Mouse (Mus musculus): ENCODE measurements around the gene Mrps2. TPM values are rescaled to one million over a fixed set of nuclear protein-coding genes. Genes with fewer than 3 reads are reported as not detected.
A peak's percentile ranks its signal among the peaks of the same experiment; 100 is the strongest.

Gene Mrps2
- total and polyA plus RNA-seq, 3 experiments, result 30.5 to 71.4 (median 70.3) TPM

DNA sequence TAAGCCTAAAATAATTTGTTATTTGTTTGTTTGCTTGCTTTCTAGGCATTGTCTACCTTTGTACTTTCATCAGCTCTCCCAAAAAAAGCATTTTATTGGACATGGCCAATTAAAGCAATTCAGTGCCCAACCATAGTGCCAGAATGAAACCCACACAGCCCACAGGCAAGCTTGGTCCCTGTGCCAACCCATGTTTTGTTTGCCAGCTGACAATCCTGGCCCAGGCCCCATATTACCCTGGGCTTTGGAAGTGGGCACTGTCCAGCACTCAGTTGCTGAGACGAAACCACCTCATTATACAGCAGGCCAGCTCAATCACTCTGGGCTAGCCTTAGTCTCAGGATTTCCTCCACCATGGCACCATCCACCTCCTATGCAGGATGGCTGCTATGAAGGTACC, 11.2 kb upstream of the Mrps2 start:
- Histone ChIP-seq H3K79me2 (ENCODE audit: control insufficient read depth, insufficient read depth, low read length, poor library complexity) (no peaks in the 10 kb centered on the region), H3K9ac (ENCODE audit: control insufficient read depth, low read depth, low read length, poor library complexity, severe bottlenecking) (no peak overlapping the region), H3K27ac (ENCODE audit: control insufficient read depth, low read depth, low read length) (no peak overlapping the region), H3K4me1 (ENCODE audit: control insufficient read depth in 1 of 2, insufficient read depth in 2 of 2, low read length in 2 of 2) (no peaks in the 10 kb centered on the region), H3K27me3 (ENCODE audit: control insufficient read depth in 1 of 2, insufficient read depth in 2 of 2, low read length in 2 of 2) (peaks cover 2% of the 10 kb centered on the region in 2 experiments; a peak in 2 of 4 replicates), H3K9me3 (replicated peaks; ENCODE audit: insufficient read depth, low read length) (no peaks in the 10 kb centered on the region), H3K4me3 (ENCODE audit: control insufficient read depth in 1 of 2, insufficient read depth in 1 of 2, low read depth in 2 of 2, low read length in 2 of 2) (no peak overlapping the region), H3K36me3 (ENCODE audit: control insufficient read depth in 1 of 2, insufficient read depth in 2 of 2, low read length in 2 of 2) (no peaks in the 10 kb centered on the region)
- TF ChIP-seq BHLHE40 (IDR thresholded peaks at IDR 0.05; ENCODE audit: borderline replicate concordance, low read depth, low read length) (no peak), GATA1 (IDR thresholded peaks at IDR 0.05; ENCODE audit: low read depth, low read length) (no peak), UBTF (IDR thresholded peaks at IDR 0.05; ENCODE audit: borderline replicate concordance, insufficient read depth, low read depth, low read length) (no peak)
- DNase-seq (ENCODE audit: low read depth, low spot score), result no peak

DNA sequence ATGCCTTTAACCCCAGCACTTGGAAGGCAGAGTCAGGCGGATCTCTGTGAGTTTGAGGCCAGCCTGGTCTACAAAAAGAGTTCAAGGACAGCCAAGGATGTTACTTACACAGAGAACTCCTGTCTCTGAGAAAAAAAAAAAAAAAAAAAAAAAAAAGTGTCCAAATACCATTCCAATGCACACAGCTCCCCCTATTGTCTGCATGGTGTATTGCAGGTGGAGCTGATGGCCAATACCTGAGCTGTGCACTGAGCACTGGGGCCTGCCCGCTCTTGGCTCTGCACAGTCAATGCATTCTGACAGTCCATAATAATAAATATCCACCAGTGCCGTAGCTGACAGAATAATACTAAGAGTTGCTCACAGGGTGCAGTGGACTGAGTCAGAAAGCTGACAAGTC, 3.9 kb upstream of the Mrps2 start:
- peak; percentile 80 for DNase-seq (ENCODE audit: low read depth, low spot score)
- Histone ChIP-seq H3K4me1 (ENCODE audit: control insufficient read depth in 1 of 2, insufficient read depth in 2 of 2, low read length in 2 of 2) (peaks cover 3 to 9% of the 10 kb centered on the region in 2 experiments; a peak in 2 of 4 replicates), H3K4me3 (ENCODE audit: control insufficient read depth in 1 of 2, insufficient read depth in 1 of 2, low read depth in 2 of 2, low read length in 2 of 2) (no peak overlapping the region), H3K9me3 (replicated peaks; ENCODE audit: insufficient read depth, low read length) (no peaks in the 10 kb centered on the region), H3K36me3 (ENCODE audit: control insufficient read depth in 1 of 2, insufficient read depth in 2 of 2, low read length in 2 of 2) (peaks cover 0 to 2% of the 10 kb centered on the region in 2 experiments; a peak in 2 of 4 replicates), H3K27me3 (ENCODE audit: control insufficient read depth in 1 of 2, insufficient read depth in 2 of 2, low read length in 2 of 2) (peaks cover 0 to 2% of the 10 kb centered on the region in 2 experiments; a peak in 2 of 4 replicates), H3K79me2 (ENCODE audit: control insufficient read depth, insufficient read depth, low read length, poor library complexity) (peaks cover 10% of the 10 kb centered on the region), H3K9ac (ENCODE audit: control insufficient read depth, low read depth, low read length, poor library complexity, severe bottlenecking) (no peak overlapping the region), H3K27ac (ENCODE audit: control insufficient read depth, low read depth, low read length) (no peak overlapping the region)
- TF ChIP-seq USF2 (IDR thresholded peaks at IDR 0.05; ENCODE audit: borderline replicate concordance in 1 of 2, insufficient read depth in 1 of 2, low read depth in 1 of 2, low read length in 2 of 2) (no peak), RAD21 (IDR thresholded peaks at IDR 0.05; ENCODE audit: low read depth, low read length) (peak; percentile 67), MYC (IDR thresholded peaks at IDR 0.05; ENCODE audit: low read depth, low read length) (peak; percentile 35; the same call in 1 of the 2 replicates), MAZ (IDR thresholded peaks at IDR 0.05; ENCODE audit: low read depth, low read length) (no peak), MXI1 (IDR thresholded peaks at IDR 0.05; ENCODE audit: low read depth, low read length) (no peak), CTCF (IDR thresholded peaks at IDR 0.05 in 2 of 3, conservative IDR thresholded peaks at IDR 0.05 in 1 of 3; ENCODE audit: control insufficient read depth in 1 of 3, insufficient read depth in 1 of 3, low read depth in 2 of 3, low read length in 3 of 3, poor library complexity in 1 of 3, severe bottlenecking in 1 of 3) (peak; percentile 63 to 86 (median 79)), KAT2A (conservative IDR thresholded peaks at IDR 0.05; ENCODE audit: low read depth, low read length) (no peak), ZC3H11A (IDR thresholded peaks at IDR 0.05; ENCODE audit: low read depth, low read length) (peak; percentile 34; the same call in 1 of the 2 replicates), ZNF384 (IDR thresholded peaks at IDR 0.05; ENCODE audit: low read depth, low read length) (peak; percentile 100), ZKSCAN1 (IDR thresholded peaks at IDR 0.05; ENCODE audit: low read depth, low read length) (peak; percentile 80; the same call in 1 of the 2 replicates), POLR2AphosphoS5 (IDR thresholded peaks at IDR 0.05; ENCODE audit: borderline replicate concordance, low read depth, low read length) (no peak), HCFC1 (IDR thresholded peaks at IDR 0.05; ENCODE audit: low read depth, low read length) (0 out of 2 replicates have a peak, but pooled peaks have one; percentile 19), MEF2A (IDR thresholded peaks at IDR 0.05; ENCODE audit: extremely low read depth, insufficient replicate concordance, low read depth, low read length, poor library complexity, severe bottlenecking) (no peak), SMC3 (IDR thresholded peaks at IDR 0.05; ENCODE audit: low read depth, low read length) (peak; percentile 40)
